In genomic region chr3:51881981-51882380, GRCm38 (mm10) we compare ENCODE assay signal across 8 mouse cellular contexts.
DNase-seq lines count a peak whose midpoint lies in the region; ATAC-seq and TF ChIP-seq lines count a peak whose summit lies in the region.

No protein-coding gene starts in this region.

- no peaks in the 10 kb centered on the region for H3K9me3 ChIP-seq in embryonic facial prominence, embryonic 15.5 days (replicated peaks)
- no peaks in the 10 kb centered on the region for H3K9me3 ChIP-seq in hindbrain, embryonic 14.5 days (ENCODE audit: control insufficient read depth, low read length)

- no peaks in the 10 kb centered on the region for H3K36me3 ChIP-seq in embryonic facial prominence, embryonic 15.5 days
- H3K36me3 ChIP-seq in myocyte (ENCODE audit: control insufficient read depth, insufficient read depth): no peaks in the 10 kb centered on the region
- no peaks in the 10 kb centered on the region for H3K36me3 ChIP-seq in hindbrain, embryonic 14.5 days (replicated peaks; ENCODE audit: control insufficient read depth, insufficient read depth)

- no peaks in the 10 kb centered on the region for H3K27me3 ChIP-seq in embryonic facial prominence, embryonic 15.5 days
- no peaks in the 10 kb centered on the region for H3K27me3 ChIP-seq in myocyte (ENCODE audit: control insufficient read depth, insufficient read depth, insufficient read length)
- H3K27me3 ChIP-seq in hindbrain, embryonic 14.5 days (ENCODE audit: control insufficient read depth, insufficient read depth, low read length): no peaks in the 10 kb centered on the region

- TF ChIP-seq POLR2A in myocyte (IDR thresholded peaks at IDR 0.05; ENCODE audit: insufficient read length, low read depth): no peak

- no peak; the same call in 1 of the 2 replicates for ATAC-seq in embryonic facial prominence, embryonic 15.5 days (ENCODE audit: insufficient number of reproducible peaks, low FRiP score, low TSS enrichment, low read depth)
- no peak for ATAC-seq in hindbrain, embryonic 14.5 days (ENCODE audit: low FRiP score)

- H3K9ac ChIP-seq in embryonic facial prominence, embryonic 15.5 days: no peak overlapping the region
- no peak overlapping the region for H3K9ac ChIP-seq in hindbrain, embryonic 14.5 days

- H3K4me3 ChIP-seq in embryonic facial prominence, embryonic 15.5 days (replicated peaks): no peak overlapping the region
- H3K4me3 ChIP-seq in myocyte: no peak overlapping the region
- no peak overlapping the region for H3K4me3 ChIP-seq in hindbrain, embryonic 14.5 days (replicated peaks; ENCODE audit: low read length)

- peak; percentile 13 for DNase-seq in embryo, embryonic 10 days (ENCODE audit: low spot score)
- no peak for DNase-seq in embryo, embryonic 9.5 days (ENCODE audit: extremely low spot score)
- DNase-seq in kidney, postnatal 36 days: peak; percentile 19 to 29
- DNase-seq in spleen, postnatal 14 days (ENCODE audit: low spot score in 2 of 2): no peak
- no peak for DNase-seq in cerebellum, adult 9-10 months
- no peak for DNase-seq in hindbrain, embryonic 14.5 days (ENCODE audit: low spot score)

- H3K79me2 ChIP-seq in myocyte (ENCODE audit: control insufficient read depth, insufficient read depth): no peaks in the 10 kb centered on the region

- H3ac ChIP-seq in myocyte (ENCODE audit: control insufficient read depth, insufficient read length): no peak overlapping the region

- peaks cover 37% of the 10 kb centered on the region for H3K4me1 ChIP-seq in embryonic facial prominence, embryonic 15.5 days
- peaks cover 30% of the 10 kb centered on the region for H3K4me1 ChIP-seq in hindbrain, embryonic 14.5 days (replicated peaks; ENCODE audit: control insufficient read depth, insufficient read depth, low read length)

- 51% methylated on average over 10 of the region's 10 CpGs for WGBS in embryonic facial prominence, embryonic 15.5 days
- WGBS in hindbrain, embryonic 14.5 days: 77% methylated on average over 10 of the region's 10 CpGs

- H3K27ac ChIP-seq in embryonic facial prominence, embryonic 15.5 days (replicated peaks): 0 out of 2 replicates have a peak overlapping the region, but pooled peaks have one; percentile 7
- H3K27ac ChIP-seq in hindbrain, embryonic 14.5 days: no peak overlapping the region

- no peak overlapping the region for H3K4me2 ChIP-seq in embryonic facial prominence, embryonic 15.5 days (replicated peaks)
- H3K4me2 ChIP-seq in myocyte (ENCODE audit: low read depth): no peak overlapping the region
- no peak overlapping the region for H3K4me2 ChIP-seq in hindbrain, embryonic 14.5 days (replicated peaks)

TF ChIP-seq in myocyte, 11 proteins besides CTCF, POLR2A, EP300 and RAD21:
- TF ChIP-seq MYOG (IDR thresholded peaks at IDR 0.05; ENCODE audit: control insufficient read depth in 1 of 3, insufficient read depth in 1 of 3, insufficient read length in 2 of 3, low read depth in 2 of 3): peak in 2 of 3 experiments; percentile 56 to 68
- TF ChIP-seq TCF12 (IDR thresholded peaks at IDR 0.05; ENCODE audit: insufficient read depth, poor library complexity, severe bottlenecking): peak; percentile 73
- TF ChIP-seq MAX (IDR thresholded peaks at IDR 0.05; ENCODE audit: low read depth): no peak
- no peak for TF ChIP-seq TCF3 (IDR thresholded peaks at IDR 0.05; ENCODE audit: insufficient read length, low read depth)
- no peak for TF ChIP-seq USF1 (IDR thresholded peaks at IDR 0.05; ENCODE audit: low read depth)
- peak; percentile 12 to 95 (median 70) for TF ChIP-seq MYOD1 (IDR thresholded peaks at IDR 0.05; ENCODE audit: control insufficient read depth in 1 of 3, insufficient read length in 2 of 3, low read depth in 2 of 3)
- TF ChIP-seq CEBPB (IDR thresholded peaks at IDR 0.05; ENCODE audit: insufficient read depth, poor library complexity, severe bottlenecking): no peak
- no peak for TF ChIP-seq SRF (IDR thresholded peaks at IDR 0.05; ENCODE audit: control insufficient read depth, insufficient read length, low read depth)
- TF ChIP-seq E2F4 (IDR thresholded peaks at IDR 0.05; ENCODE audit: insufficient read depth): no peak

Comparison
In these comparisons a context has a peak if more than half of its experiments do, and no peak if none do; other contexts are left out.
1. DNase-seq: peak in embryo, embryonic 10 days (single experiment) and kidney, postnatal 36 days (2 of 2); none in embryo, embryonic 9.5 days (single experiment), spleen, postnatal 14 days (0 of 2), cerebellum, adult 9-10 months (single experiment) and hindbrain, embryonic 14.5 days (single experiment).